Mouse (Mus musculus) spleen, adult 2 months (tissue): Measurements from ENCODE around the gene Cnn1. TPM values are rescaled to one million over a fixed set of nuclear protein-coding genes. Genes with fewer than 3 reads are reported as not detected.

Experiments used
- DNase-seq, 2 experiments: peaks; one replicate each; pipeline versions ENCODE4 v3.0.0 to v3.0.0-alpha.2; 2012 to 2021; ENCODE audit warnings: low spot score in 2 of 2, low read depth in 1 of 2
- H3K27ac ChIP-seq: fragments of 200-500 bp; 2 replicates; pipeline ENCODE4 v1.5.1; 2012; ENCODE audit warnings: low read length, inconsistent platforms; ENCODE audit not compliant: insufficient read depth
- H3K27me3 ChIP-seq: fragments of 200-500 bp; 2 replicates; pipeline ENCODE4 v1.6.1; 2012; ENCODE audit warnings: mild to moderate bottlenecking, moderate library complexity, low read length, inconsistent platforms; ENCODE audit not compliant: control insufficient read depth, insufficient read depth
- H3K36me3 ChIP-seq: fragments of 200-500 bp; 2 replicates; pipeline ENCODE4 v1.6.1; 2012; ENCODE audit warnings: mild to moderate bottlenecking, low read length, inconsistent platforms; ENCODE audit not compliant: control insufficient read depth, insufficient read depth
- H3K4me1 ChIP-seq: fragments of 200-500 bp; 2 replicates; pipeline ENCODE4 v1.6.1; 2011; ENCODE audit warnings: inconsistent platforms; ENCODE audit not compliant: control insufficient read depth, insufficient read depth, insufficient read length
- H3K4me3 ChIP-seq: fragments of 200-500 bp; 2 replicates; pipeline ENCODE4 v1.5.1; 2011; ENCODE audit warnings: mild to moderate bottlenecking, inconsistent platforms; ENCODE audit not compliant: insufficient read depth, insufficient read length; ENCODE audit errors: extremely low read depth
- CTCF ChIP-seq: fragments of 200-500 bp; IDR thresholded peaks from 2 replicates; pipeline ENCODE4 v1.5.1; 2011; ENCODE audit warnings: mild to moderate bottlenecking, inconsistent platforms; ENCODE audit not compliant: insufficient read depth, insufficient read length, insufficient replicate concordance; ENCODE audit errors: extremely low read depth
- POLR2A ChIP-seq: fragments of 200-500 bp; IDR thresholded peaks from 2 replicates; pipeline ENCODE4 v1.6.1; 2011; ENCODE audit warnings: low read depth, low read length, inconsistent platforms
- whole genome bisulfite sequencing: fragments of 180-500 bp; shearing (Covaris S2); methylation state at CpG from one replicate; pipeline ENCODE4 v1.1.7; 2018; 5-methylcytosine and 5-hydroxymethylcytosine counted together
- polyA plus RNA-seq: library from polyadenylated mRNA; depleted of rRNA; stranded (reverse); fragments of >200 nt; gene quantifications from 2 replicates; pipeline ENCODE4 v1.2.3, GENCODE M21; 2012

Cnn1 gene
- polyA plus RNA-seq, 1 experiment: 7.2 TPM

DNA sequence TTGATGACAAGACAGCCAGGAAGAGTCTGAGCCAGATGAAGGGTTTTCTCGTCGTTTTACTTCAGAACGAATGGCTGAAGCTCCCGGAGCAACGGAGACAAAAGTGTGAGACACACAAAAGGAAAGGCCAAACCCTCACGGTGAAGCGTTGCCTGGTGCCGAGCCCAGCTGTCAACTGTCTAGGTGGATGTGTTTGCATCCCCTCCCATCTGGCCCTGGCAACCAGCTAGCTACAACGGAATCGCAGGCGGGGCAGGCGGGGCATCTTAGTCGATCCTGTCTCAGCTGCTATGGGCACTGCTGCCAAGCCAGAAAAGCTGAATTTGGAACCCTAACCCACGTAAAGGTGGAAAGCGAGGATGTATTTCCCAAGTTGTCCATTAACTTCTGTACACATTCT lies 17.1 kb downstream of the Cnn1 start:
- 25% methylated on average over 15 of the region's 15 CpGs for WGBS
- no peak for DNase-seq
- Histone ChIP-seq H3K4me1 (peaks cover 23% of the 10 kb centered on the region; the same call in 1 of the 2 replicates), H3K27ac (no peak overlapping the region), H3K4me3 (peak overlapping the region; percentile 77; the same call in 1 of the 2 replicates), H3K36me3 (peaks cover 14% of the 10 kb centered on the region), H3K27me3 (no peaks in the 10 kb centered on the region)
- TF ChIP-seq POLR2A (no peak), CTCF (no peak)

DNA sequence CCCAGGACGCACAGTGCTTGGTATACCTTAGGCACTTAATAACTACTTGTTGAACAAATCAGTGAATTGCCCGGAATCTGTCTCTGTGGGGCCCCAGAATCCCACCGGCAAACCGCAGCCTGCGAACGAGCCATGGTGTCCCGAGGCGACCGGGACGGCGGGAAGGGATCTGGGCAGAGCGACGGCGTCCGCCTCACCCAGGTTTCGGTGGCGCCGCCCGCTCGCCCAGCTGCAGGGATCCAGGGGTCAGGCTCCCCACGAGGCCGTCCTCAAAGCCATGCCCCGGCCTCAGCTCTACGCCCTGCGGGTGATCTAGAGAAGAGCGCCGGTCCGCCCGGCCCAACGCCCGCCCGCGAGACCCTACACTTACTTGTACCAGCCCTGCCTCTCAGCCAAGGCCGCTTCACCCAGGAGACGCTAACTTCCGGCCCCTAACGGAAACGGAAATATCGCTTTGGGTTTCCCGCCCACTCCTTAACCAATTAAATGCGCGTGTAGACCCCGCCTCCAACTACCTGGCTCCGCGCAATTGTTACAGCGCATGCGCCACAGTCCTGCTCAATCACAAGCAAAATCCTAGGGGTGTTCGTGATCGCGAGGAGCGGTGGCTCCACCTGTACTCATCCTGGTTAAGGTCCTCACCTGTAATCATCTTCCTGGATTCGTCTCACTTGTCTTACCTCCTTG lies 17.9 kb downstream of the Cnn1 start, which contains the start of gene Elof1:
Gene Elof1 (minus strand): TSS at position 433 of the 687 bp plus-strand sequence.
- H3K4me1 ChIP-seq: peaks cover 28% of the 10 kb centered on the region; the same call in 1 of the 2 replicates
- no peaks in the 10 kb centered on the region for H3K27me3 ChIP-seq
- under 1% methylated on average over 52 of the region's 52 CpGs for WGBS
- TF ChIP-seq POLR2A (peak; percentile 35; the same call in 1 of the 2 replicates), CTCF (no peak)
- peak; percentile 93 for DNase-seq
- peak within 1 kb of the TSS; percentile 31 for H3K27ac ChIP-seq
- peak within 1 kb of the TSS; percentile 77 for H3K4me3 ChIP-seq
- H3K36me3 ChIP-seq: peaks cover 14% of the 10 kb centered on the region

DNA sequence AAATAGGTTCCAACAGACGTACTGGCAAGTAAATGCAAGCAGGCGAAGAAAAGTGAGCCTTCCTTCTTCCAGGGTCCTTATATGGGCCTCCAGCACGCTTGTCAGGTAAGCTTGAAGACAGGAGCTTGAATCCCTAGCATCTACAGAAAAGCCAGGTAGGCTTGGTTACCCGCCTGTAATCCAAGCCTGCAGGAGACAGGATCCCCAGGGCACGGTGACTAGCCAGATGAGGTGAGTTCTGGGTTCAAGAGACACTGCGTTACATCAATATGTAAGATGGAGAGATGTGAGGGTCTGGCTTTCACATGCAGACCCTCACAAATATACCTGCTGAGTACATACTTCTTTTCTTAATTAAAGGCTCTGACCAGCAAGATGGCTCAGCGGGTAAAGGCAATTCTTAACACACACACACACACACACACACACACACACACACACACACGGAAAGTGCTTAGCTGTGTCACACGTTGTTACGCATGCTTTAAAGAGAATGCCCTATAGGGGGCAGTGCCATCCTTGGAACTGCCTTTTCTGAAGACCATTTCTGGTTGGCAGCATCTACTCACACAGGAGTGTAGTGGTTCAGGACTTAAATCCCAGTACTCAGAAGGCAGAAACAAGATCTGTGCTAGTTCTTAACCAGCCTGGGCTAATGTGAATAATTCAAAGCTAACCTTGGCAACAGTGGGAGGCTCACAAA lies 18.9 kb downstream of the Cnn1 start:
- WGBS: 38% methylated on average over 10 of the region's 10 CpGs
- peaks cover 8% of the 10 kb centered on the region; the same call in 1 of the 2 replicates for H3K36me3 ChIP-seq
- H3K27me3 ChIP-seq: no peaks in the 10 kb centered on the region
- peak; percentile 71 to 88 for DNase-seq
- H3K27ac ChIP-seq: peak overlapping the region; percentile 9; the same call in 1 of the 2 replicates
- H3K4me3 ChIP-seq: no peak overlapping the region
- H3K4me1 ChIP-seq: peaks cover 36% of the 10 kb centered on the region; the same call in 1 of the 2 replicates
- no peak for TF ChIP-seq POLR2A
- TF ChIP-seq CTCF: peak; percentile 63; the same call in 1 of the 2 replicates

DNA sequence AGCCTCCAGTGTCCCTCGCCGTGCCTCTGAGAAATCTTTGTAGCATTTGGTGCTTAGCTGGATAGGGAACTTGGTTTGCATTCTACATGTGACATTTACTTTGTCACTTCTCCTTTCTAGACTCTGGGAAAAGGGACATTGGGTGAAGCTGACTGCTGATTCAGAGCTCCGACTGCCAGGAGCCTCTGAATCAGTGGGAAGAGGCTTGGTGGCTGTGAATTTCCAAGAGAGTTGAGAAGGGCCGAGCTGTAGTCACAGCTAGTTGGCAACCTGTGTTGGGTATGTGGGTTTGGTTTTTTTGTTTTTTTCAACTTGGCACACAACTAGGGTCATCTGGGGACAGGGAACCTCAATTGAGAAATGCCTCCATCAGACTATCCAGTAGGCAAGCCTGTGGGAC lies 20.5 kb downstream of the Cnn1 start:
- DNase-seq: no peak
- WGBS: 68% methylated on average over 4 of the region's 4 CpGs
- H3K4me1 ChIP-seq: peaks cover 42% of the 10 kb centered on the region; the same call in 1 of the 2 replicates
- H3K27me3 ChIP-seq: no peaks in the 10 kb centered on the region
- no peak for TF ChIP-seq CTCF
- no peak for TF ChIP-seq POLR2A
- no peaks in the 10 kb centered on the region for H3K36me3 ChIP-seq
- peak overlapping the region; percentile 80 for H3K27ac ChIP-seq
- no peak overlapping the region for H3K4me3 ChIP-seq

DNA sequence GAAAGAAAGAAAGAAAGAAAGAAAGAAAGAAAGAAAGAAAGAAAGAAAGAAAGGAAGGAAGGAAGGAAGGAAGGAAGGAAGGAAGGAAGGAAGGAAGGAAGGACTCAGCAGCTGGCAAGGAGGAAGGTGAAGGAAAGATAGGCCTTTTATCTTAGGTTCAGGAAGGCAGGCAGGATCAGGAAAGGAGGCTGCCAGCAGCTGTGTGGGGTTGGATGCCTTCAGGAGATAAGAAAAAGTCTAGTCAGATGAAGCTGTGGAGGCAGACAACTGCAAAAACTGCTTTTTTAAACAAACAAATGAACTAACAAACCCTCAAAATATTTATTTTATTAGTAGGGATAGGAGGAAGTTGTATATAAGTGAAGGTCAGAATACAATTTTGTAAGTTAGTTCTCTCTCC lies 22.5 kb downstream of the Cnn1 start:
- peak overlapping the region; percentile 93 for H3K27ac ChIP-seq
- no peaks in the 10 kb centered on the region for H3K27me3 ChIP-seq
- no peaks in the 10 kb centered on the region; the same call in 1 of the 2 replicates for H3K36me3 ChIP-seq
- no peak for TF ChIP-seq POLR2A
- no peak for TF ChIP-seq CTCF
- no peak for DNase-seq
- H3K4me1 ChIP-seq: peaks cover 41% of the 10 kb centered on the region; the same call in 1 of the 2 replicates
- H3K4me3 ChIP-seq: no peak overlapping the region

DNA sequence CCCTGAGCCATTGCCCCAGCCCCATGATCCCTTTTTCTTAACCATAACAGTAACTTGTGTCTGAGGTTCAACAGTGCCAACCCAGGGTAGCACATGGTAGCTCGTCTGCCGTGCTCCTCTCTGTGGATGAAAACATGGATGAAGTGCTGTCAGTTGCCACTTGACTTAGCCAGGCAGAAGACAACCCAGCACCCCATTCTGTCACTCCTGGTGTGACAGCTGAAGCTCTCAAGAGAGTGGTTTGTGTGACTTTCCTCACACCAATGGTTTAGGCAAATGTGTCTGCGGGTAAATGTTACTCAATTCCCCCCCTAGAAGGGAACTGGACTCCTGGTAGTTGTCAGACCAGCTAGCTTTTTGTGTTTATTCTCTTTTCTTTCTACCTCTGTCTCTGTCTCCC lies 23.0 kb downstream of the Cnn1 start:
- TF ChIP-seq CTCF (no peak), POLR2A (peak; percentile 70; the same call in 1 of the 2 replicates)
- Histone ChIP-seq H3K4me1 (peaks cover 41% of the 10 kb centered on the region; the same call in 1 of the 2 replicates), H3K36me3 (peaks cover 4% of the 10 kb centered on the region), H3K4me3 (no peak overlapping the region), H3K27me3 (no peaks in the 10 kb centered on the region), H3K27ac (peak overlapping the region; percentile 93)
- peak; percentile 48 to 69 for DNase-seq
- WGBS: 45% methylated on average over 3 of the region's 3 CpGs
